Mouse (Mus musculus): Measurements from ENCODE around the gene Wdr37.
"Not testable (repeated sequence)": the region's sequence is repeated elsewhere in the genome, so short reads cannot be mapped to it uniquely, and the experiment has no call there.

- TF ChIP-seq MAX (IDR thresholded peaks at IDR 0.05; ENCODE audit: low read depth); POLR2A (IDR thresholded peaks at IDR 0.05; ENCODE audit: insufficient read length, low read depth); POLR2AphosphoS2 (IDR thresholded peaks at IDR 0.05; ENCODE audit: insufficient read length, low read depth); USF1 (IDR thresholded peaks at IDR 0.05; ENCODE audit: low read depth): not testable (repeated sequence)
Observed at GRCm38 (mm10) chr13:8883870-8884269, 12.2 kb upstream of the Wdr37 start.
